Mouse (Mus musculus) MEL (cell line): ENCODE results near the gene Asb14.

Source experiments
- CHD1 ChIP-seq: IDR thresholded peaks from 2 replicates; pipeline ENCODE4 v1.6.1; 2012; ENCODE audit warnings: low read depth, mild to moderate bottlenecking, inconsistent platforms, low read length, improper control_type of control experiment
- CTCF ChIP-seq, 3 experiments: IDR thresholded peaks in 2 of 3; conservative IDR thresholded peaks in 1 of 3; 2 replicates each; pipeline ENCODE4 v1.5.1; 2011 to 2012; ENCODE audit warnings: low read length in 3 of 3, low read depth in 2 of 3, mild to moderate bottlenecking in 2 of 3, improper control_type of control experiment in 1 of 3, inconsistent platforms in 1 of 3, mixed read lengths in 1 of 3, moderate library complexity in 1 of 3; ENCODE audit not compliant: control insufficient read depth in 1 of 3, insufficient read depth in 1 of 3, poor library complexity in 1 of 3, severe bottlenecking in 1 of 3
- ELF1 ChIP-seq: IDR thresholded peaks from 2 replicates; pipeline ENCODE4 v1.6.1; 2014; ENCODE audit warnings: low read depth, mild to moderate bottlenecking, inconsistent platforms, low read length, improper control_type of control experiment, moderate library complexity
- EP300 ChIP-seq, 2 experiments: IDR thresholded peaks; 2 replicates each; pipeline ENCODE4 v1.6.1; 2011; ENCODE audit warnings: improper control_type of control experiment in 2 of 2, low read length in 2 of 2, low read depth in 1 of 2, mild to moderate bottlenecking in 1 of 2
- JUND ChIP-seq: IDR thresholded peaks from 2 replicates; pipeline ENCODE4 v1.6.1; 2011; ENCODE audit warnings: low read depth, mild to moderate bottlenecking, improper control_type of control experiment, low read length
- POLR2A ChIP-seq, 2 experiments: IDR thresholded peaks; 2 replicates each; pipeline ENCODE4 v1.6.1; 2011 to 2012; ENCODE audit warnings: low read length in 2 of 2, mild to moderate bottlenecking in 2 of 2, control low read depth in 1 of 2, improper control_type of control experiment in 1 of 2, low read depth in 1 of 2, moderate library complexity in 1 of 2; ENCODE audit not compliant: control insufficient read depth in 1 of 2, insufficient read depth in 1 of 2, poor library complexity in 1 of 2
- ZC3H11A ChIP-seq: IDR thresholded peaks from 2 replicates; pipeline ENCODE4 v1.6.1; 2012; ENCODE audit warnings: low read depth, mild to moderate bottlenecking, inconsistent platforms, low read length, improper control_type of control experiment
- ZNF384 ChIP-seq: IDR thresholded peaks from 2 replicates; pipeline ENCODE4 v1.6.1; 2012; ENCODE audit warnings: low read depth, mild to moderate bottlenecking, inconsistent platforms, low read length, improper control_type of control experiment

DNA sequence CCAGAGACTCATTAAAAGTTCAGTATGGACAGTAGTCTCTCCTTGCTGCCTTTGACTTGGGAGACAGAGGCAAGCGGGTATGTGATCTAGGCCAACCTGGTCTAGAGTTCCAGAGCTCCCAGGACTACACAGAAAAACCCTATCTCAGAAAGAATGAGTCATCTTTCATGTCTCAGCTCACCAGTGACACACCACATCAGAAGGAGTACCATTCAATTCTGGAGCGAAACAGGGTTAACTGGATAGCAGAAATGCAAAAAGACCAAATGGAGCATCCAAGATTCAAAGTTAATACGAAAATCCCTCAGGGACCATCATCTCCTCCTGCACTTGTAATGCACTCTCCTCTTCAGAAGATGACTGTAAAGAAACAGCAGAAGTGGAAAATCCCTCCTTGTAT lies 25.0 kb downstream of the Asb14 start:
- TF ChIP-seq POLR2A (IDR thresholded peaks at IDR 0.05; ENCODE audit: control insufficient read depth in 1 of 2, insufficient read depth in 1 of 2, low read depth in 1 of 2, low read length in 2 of 2, poor library complexity in 1 of 2): no peak
- no peak for TF ChIP-seq CHD1
- TF ChIP-seq ELF1: no peak
- no peak for TF ChIP-seq CTCF (IDR thresholded peaks at IDR 0.05 in 2 of 3, conservative IDR thresholded peaks at IDR 0.05 in 1 of 3; ENCODE audit: control insufficient read depth in 1 of 3, insufficient read depth in 1 of 3, low read depth in 2 of 3, low read length in 3 of 3, poor library complexity in 1 of 3, severe bottlenecking in 1 of 3)
- TF ChIP-seq ZNF384: no peak
- TF ChIP-seq ZC3H11A: no peak
- TF ChIP-seq JUND: no peak
- no peak for TF ChIP-seq EP300 (IDR thresholded peaks at IDR 0.05; ENCODE audit: low read depth in 1 of 2, low read length in 2 of 2)
